Mouse (Mus musculus) intestine, embryonic 16.5 days (tissue): ENCODE results near the gene Lrrn4cl. TPM values are rescaled to one million over a fixed set of nuclear protein-coding genes. Genes with fewer than 3 reads are reported as not detected.

Source experiments
- ATAC-seq: fragments of 200-750 bp; cut with Nextera tagmentation; 2 replicates; pipeline ENCODE4 v1.8.0; 2017; ENCODE audit warnings: moderate TSS enrichment, moderate library complexity
- H3K27ac ChIP-seq: fragments of 300-500 bp; sonication (generic); 2 replicates; pipeline ENCODE4 v1.5.1; 2014; ENCODE audit warnings: mild to moderate bottlenecking, low read length
- H3K27me3 ChIP-seq: fragments of 300-500 bp; sonication (generic); replicated peaks from 2 replicates; pipeline ENCODE4 v1.6.1; 2014; ENCODE audit warnings: low read length, control low read depth, mixed read lengths; ENCODE audit not compliant: control insufficient read depth, insufficient read depth
- H3K36me3 ChIP-seq: fragments of 300-500 bp; sonication (generic); 2 replicates; pipeline ENCODE4 v1.6.1; 2014; ENCODE audit warnings: low read length, control low read depth; ENCODE audit not compliant: control insufficient read depth, insufficient read depth
- H3K4me1 ChIP-seq: fragments of 300-500 bp; sonication (generic); 2 replicates; pipeline ENCODE4 v1.6.1; 2014; ENCODE audit warnings: low read length, control low read depth, mixed read lengths; ENCODE audit not compliant: control insufficient read depth, insufficient read depth
- H3K4me2 ChIP-seq: fragments of 300-500 bp; sonication (generic); 2 replicates; pipeline ENCODE4 v1.6.1; 2014; ENCODE audit warnings: low read depth, low read length, control low read depth
- H3K4me3 ChIP-seq: fragments of 300-500 bp; sonication (generic); 2 replicates; pipeline ENCODE4 v1.5.1; 2014; ENCODE audit warnings: mild to moderate bottlenecking, low read length
- H3K9ac ChIP-seq: fragments of 300-500 bp; sonication (generic); 2 replicates; pipeline ENCODE4 v1.6.1; 2014; ENCODE audit warnings: low read depth, low read length
- H3K9me3 ChIP-seq: fragments of 300-500 bp; sonication (generic); 2 replicates; pipeline ENCODE4 v1.6.1; 2016; ENCODE audit warnings: low read length, control low read depth; ENCODE audit not compliant: control insufficient read depth
- WGBS: fragments of 180-500 bp; shearing (Covaris S2); extraction: QIAGEN DNeasy Blood & Tissue Kit; methylation state at CpG from one replicate; pipeline ENCODE4 v1.1.7; 2014; 5-methylcytosine and 5-hydroxymethylcytosine counted together
- polyA plus RNA-seq: library from polyadenylated mRNA; unstranded; fragments of >200 nt; fragmentation: Nextera tagmentation; extraction: Ambion mirVana; gene quantifications from 2 replicates; pipeline ENCODE4 v1.2.1, GENCODE M21; 2015

Gene Lrrn4cl
- polyA plus RNA-seq = 1.6 and 1.7 TPM in 2 replicates

DNA sequence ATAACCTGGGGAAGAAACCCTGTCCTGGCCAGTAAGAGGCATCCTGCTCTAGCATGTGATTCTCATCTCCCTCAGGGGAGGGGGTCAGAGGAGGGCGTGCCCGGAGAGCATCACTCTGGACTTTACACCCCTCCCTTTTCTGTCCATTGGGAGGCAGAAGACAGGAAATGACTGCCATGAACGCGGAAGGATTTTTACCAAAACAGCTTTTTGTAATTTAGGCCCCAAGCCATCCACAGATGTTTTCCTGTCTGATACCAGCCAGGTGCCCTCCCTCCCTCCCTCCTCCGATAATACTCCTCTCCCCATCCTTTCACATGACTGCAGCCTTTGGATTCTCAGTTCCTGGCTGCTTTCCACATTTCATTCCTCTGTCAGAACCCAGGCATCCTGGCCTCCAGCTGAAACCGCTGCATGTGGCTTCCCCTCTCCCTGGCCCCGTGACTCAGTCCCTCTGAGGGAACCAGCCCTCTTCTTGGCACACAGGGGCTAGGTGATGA, at the start of gene Lrrn4cl:
Gene Lrrn4cl (plus strand): TSS at position 367 of the 500 bp plus-strand sequence.
- no peak within 1 kb of the TSS for H3K4me3 ChIP-seq
- H3K36me3 ChIP-seq = peaks cover 6% of the 10 kb centered on the region
- H3K9ac ChIP-seq = peak within 1 kb of the TSS; percentile 41; the same call in 1 of the 2 replicates
- H3K4me2 ChIP-seq = peak within 1 kb of the TSS; percentile 14; the same call in 1 of the 2 replicates
- H3K27me3 ChIP-seq = no peaks in the 10 kb centered on the region
- H3K27ac ChIP-seq = 0 out of 2 replicates have a peak within 1 kb of the TSS, but pooled peaks have one; percentile 17
- WGBS = 21% methylated on average over 7 of the region's 7 CpGs
- peaks cover 3% of the 10 kb centered on the region; the same call in 1 of the 2 replicates for H3K4me1 ChIP-seq
- ATAC-seq = peak; percentile 83
- H3K9me3 ChIP-seq = no peaks in the 10 kb centered on the region

DNA sequence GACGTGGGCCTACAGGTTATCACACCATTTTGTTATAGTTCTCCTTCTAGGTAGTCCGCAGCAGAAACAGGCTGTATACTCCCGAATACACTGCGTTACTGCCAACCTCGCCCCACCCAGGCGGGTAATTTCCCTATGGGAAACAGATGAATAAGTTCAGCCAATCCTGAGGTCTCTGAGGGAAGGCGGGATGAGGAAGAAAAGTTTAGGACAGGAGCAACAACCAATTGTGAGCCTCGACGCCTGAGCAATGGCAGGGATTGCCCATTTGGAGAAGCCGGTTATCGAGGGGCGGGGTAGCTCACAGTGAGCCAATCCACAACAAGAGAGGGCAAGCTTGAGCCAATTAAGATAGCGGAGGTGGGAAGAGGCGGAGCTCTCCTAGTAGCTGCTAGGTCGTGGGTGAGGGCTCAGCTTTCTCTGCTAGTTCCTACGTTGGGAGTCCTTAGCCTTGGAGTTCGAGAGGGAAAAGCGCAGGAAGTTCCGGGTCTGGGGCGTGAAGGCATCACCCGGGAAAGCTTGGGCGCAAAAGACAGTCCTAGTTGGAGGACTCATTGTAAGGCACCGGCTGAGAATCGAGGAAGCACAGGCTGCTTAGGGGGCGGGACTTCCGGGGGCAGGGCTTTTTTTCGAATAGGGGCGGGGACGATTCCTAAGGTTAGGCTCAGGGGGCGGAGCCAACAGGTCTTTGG, 48.3 kb upstream of the Lrrn4cl start, which contains the start of gene Zbtb3:
Gene Zbtb3 (plus strand): TSS at position 426 of the 692 bp plus-strand sequence.
- Histone ChIP-seq H3K4me3 (peak within 1 kb of the TSS; percentile 72), H3K4me2 (peak within 1 kb of the TSS; percentile 74), H3K27me3 (no peaks in the 10 kb centered on the region), H3K9ac (peak within 1 kb of the TSS; percentile 72), H3K27ac (peak within 1 kb of the TSS; percentile 88), H3K9me3 (no peaks in the 10 kb centered on the region), H3K36me3 (peaks cover 3% of the 10 kb centered on the region; the same call in 1 of the 2 replicates), H3K4me1 (peaks cover 10% of the 10 kb centered on the region)
- ATAC-seq = peak; percentile 97
- under 1% methylated on average over 30 of the region's 30 CpGs for WGBS

DNA sequence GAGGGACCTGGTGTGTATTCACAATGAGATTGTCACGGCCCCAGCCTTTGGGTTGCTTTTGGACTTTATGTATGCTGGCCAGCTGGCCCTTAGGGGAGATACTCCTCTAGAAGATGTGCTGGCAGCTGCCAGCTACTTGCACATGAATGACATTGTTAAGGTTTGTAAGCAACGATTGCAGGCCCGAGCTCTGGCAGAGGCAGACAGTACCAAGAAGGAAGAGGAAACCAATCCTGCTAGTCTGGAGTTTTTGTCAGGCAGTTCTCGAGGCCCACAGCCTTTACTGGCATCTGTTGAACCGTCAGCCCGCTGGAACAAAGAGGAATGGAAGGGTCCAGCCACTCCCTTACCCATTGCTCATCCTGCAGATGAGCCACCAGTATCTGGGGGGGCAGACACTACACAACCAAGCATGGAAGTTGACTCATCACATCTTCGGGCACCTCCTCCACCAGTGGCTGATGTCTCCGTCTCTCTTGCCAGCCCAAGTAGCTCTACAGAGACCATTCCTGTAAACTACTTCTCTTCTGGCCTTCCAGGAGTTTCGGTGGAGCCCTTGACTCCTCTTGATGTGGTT, 47.3 kb upstream of the Lrrn4cl start:
- peak overlapping the region; percentile 57; the same call in 1 of the 2 replicates for H3K4me2 ChIP-seq
- H3K4me1 ChIP-seq = peaks cover 6% of the 10 kb centered on the region; the same call in 1 of the 2 replicates
- WGBS = 89% methylated on average over 9 of the region's 9 CpGs
- no peak overlapping the region for H3K4me3 ChIP-seq
- H3K27ac ChIP-seq = no peak overlapping the region
- no peaks in the 10 kb centered on the region for H3K9me3 ChIP-seq
- peaks cover 3% of the 10 kb centered on the region; the same call in 1 of the 2 replicates for H3K36me3 ChIP-seq
- no peak for ATAC-seq
- no peaks in the 10 kb centered on the region for H3K27me3 ChIP-seq
- H3K9ac ChIP-seq = no peak overlapping the region

DNA sequence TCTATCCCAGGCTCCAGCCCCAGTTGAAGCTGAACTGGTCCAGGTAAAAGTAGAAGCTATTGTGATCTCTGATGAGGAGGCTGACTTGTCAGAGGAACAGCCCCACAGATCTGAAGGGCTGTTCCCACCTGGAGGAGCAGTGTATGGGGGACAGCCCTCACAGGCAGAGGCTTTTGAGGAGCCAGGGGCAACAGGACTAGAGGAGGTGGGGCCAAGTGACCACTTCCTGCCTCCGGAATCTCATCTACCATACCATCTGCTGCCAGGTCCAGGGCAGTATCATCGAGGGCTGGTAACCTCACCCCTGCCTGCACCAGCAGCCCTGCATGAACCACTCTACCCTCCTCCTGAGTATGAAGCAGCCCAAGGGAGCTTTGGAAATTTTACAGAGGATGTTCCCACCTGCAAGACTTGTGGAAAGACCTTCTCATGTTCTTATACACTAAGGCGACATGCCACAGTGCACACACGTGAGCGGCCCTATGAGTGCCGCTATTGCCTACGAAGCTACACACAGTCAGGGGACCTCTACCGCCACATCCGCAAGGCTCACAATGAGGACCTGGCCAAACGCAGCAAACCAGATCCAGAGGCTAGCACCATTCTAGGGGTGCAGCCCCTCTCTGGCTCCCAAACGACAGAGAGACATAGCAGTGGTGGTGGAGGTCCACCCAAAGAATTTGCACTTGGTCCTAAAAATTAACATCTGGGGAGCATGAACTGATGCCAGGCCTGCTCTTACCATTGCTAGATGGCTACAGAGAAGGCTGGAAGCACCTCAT, 46.5 kb upstream of the Lrrn4cl start:
- ATAC-seq = no peak
- peaks cover 6% of the 10 kb centered on the region; the same call in 1 of the 2 replicates for H3K4me1 ChIP-seq
- H3K4me2 ChIP-seq = no peak overlapping the region
- no peaks in the 10 kb centered on the region for H3K9me3 ChIP-seq
- H3K27me3 ChIP-seq = no peaks in the 10 kb centered on the region
- H3K27ac ChIP-seq = no peak overlapping the region
- WGBS = 90% methylated on average over 11 of the region's 11 CpGs
- H3K9ac ChIP-seq = no peak overlapping the region; the same call in 1 of the 2 replicates
- peaks cover 5% of the 10 kb centered on the region for H3K36me3 ChIP-seq
- H3K4me3 ChIP-seq = no peak overlapping the region

DNA sequence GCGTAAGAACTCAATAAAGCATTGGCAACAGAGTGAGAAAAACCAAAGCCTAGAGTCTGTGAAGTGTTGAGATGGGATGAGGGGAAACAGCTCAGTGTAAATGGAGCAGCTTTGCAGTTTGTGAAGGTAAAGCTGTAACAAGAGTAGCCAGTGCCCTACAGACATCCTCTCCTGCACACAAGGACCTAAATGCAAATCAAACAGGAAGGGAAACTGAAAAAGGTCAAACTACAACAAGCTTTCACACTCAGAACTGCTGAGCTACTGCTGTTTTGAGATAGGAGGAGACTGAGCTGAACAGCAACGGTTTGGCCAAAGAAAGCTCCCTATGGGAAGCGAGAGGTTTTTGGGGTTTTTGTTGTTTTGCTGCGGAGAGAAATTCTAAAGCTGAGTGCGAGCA, 43.8 kb upstream of the Lrrn4cl start:
- H3K4me2 ChIP-seq = no peak overlapping the region
- H3K4me1 ChIP-seq = peaks cover 6% of the 10 kb centered on the region; the same call in 1 of the 2 replicates
- H3K9me3 ChIP-seq = no peaks in the 10 kb centered on the region
- WGBS = 93% methylated on average over 5 of the region's 5 CpGs
- no peak overlapping the region for H3K4me3 ChIP-seq
- no peaks in the 10 kb centered on the region for H3K27me3 ChIP-seq
- H3K27ac ChIP-seq = no peak overlapping the region
- peaks cover 10% of the 10 kb centered on the region for H3K36me3 ChIP-seq
- ATAC-seq = no peak
- H3K9ac ChIP-seq = no peak overlapping the region

DNA sequence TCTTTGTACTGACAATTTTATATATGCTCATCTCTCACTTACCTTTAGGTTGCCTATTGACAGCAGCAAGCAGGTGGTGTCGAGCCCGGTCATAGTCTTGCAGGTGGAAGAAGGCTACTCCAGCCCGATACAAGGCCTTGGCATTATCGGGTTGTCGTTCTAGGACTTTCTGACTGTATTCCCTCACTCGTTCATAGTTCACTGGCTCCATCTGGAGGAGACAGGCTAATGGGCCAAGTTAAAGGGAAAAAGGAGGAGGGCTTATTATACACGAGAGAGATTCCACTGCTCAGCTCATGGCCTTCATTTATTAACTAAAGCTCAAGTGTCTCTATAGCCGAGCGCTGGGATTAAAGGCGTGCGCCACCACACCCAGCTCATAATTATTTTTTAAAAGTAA, 34.8 kb upstream of the Lrrn4cl start:
- Histone ChIP-seq H3K36me3 (0 out of 2 replicates have a peak, but pooled peaks cover 7% of the 10 kb centered on the region), H3K27me3 (no peaks in the 10 kb centered on the region), H3K4me2 (no peak overlapping the region), H3K4me3 (no peak overlapping the region), H3K9ac (no peak overlapping the region), H3K9me3 (no peaks in the 10 kb centered on the region), H3K4me1 (peaks cover 9% of the 10 kb centered on the region), H3K27ac (no peak overlapping the region)
- WGBS = 66% methylated on average over 11 of the region's 11 CpGs
- ATAC-seq = no peak

DNA sequence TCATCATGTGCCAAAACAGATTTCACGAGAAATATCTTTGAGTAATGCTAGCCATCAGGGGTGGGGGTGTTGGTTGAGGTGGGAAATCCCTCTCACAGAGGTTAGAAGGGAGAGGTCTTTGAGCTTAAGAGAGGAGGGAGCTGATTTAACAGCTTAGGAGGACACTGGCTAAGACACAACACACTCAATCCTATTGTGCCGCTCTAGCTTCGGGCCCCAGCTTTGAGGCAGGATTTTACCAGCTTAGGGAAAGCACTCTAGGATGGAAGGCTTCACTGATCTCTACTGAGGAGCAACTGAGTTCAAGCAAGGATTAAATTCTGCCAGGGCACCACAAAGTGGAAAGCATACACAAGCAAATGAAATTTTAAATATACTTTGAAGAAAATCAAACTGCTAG, 33.6 kb upstream of the Lrrn4cl start:
- Histone ChIP-seq H3K27me3 (no peaks in the 10 kb centered on the region), H3K4me3 (no peak overlapping the region), H3K9me3 (no peaks in the 10 kb centered on the region), H3K9ac (0 out of 2 replicates have a peak overlapping the region, but pooled peaks have one; percentile 8), H3K36me3 (0 out of 2 replicates have a peak, but pooled peaks cover 7% of the 10 kb centered on the region), H3K4me1 (peaks cover 11% of the 10 kb centered on the region), H3K27ac (no peak overlapping the region), H3K4me2 (no peak overlapping the region)
- no peak for ATAC-seq
- 74% methylated on average over 3 of the region's 3 CpGs for WGBS

DNA sequence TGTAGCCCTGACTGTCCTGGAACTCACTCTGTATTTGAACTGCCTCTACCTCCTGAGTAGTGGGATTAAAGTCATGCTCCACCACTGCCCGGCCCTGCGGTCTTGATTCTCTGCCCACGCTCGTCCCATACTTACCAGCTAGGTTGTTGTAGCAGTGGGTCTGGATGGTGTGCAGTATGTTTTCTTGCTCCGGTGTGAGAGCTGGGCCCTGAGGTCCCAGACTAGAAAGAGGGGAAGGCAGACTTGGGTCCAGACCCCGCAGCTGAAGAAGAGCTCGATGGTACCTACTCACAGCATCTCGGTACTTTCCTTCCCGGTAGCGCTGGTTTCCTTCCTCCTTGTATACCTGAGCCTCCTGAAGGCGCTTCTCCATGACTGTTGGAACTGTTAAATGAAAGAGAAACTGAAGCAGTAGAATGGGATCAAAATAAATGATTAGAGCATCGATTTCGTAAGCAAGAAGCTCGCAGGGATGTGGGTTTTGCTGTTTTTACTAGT, 32.2 kb upstream of the Lrrn4cl start:
- 17% methylated on average over 14 of the region's 14 CpGs for WGBS
- Histone ChIP-seq H3K36me3 (peaks cover 13% of the 10 kb centered on the region), H3K4me2 (peak overlapping the region; percentile 80), H3K4me1 (peaks cover 21% of the 10 kb centered on the region), H3K27me3 (no peaks in the 10 kb centered on the region), H3K4me3 (peak overlapping the region; percentile 100), H3K9me3 (no peaks in the 10 kb centered on the region), H3K9ac (peak overlapping the region; percentile 73), H3K27ac (peak overlapping the region; percentile 98)
- no peak for ATAC-seq
